Mouse (Mus musculus): Measurements from ENCODE around the gene Ofcc1.

DNA sequence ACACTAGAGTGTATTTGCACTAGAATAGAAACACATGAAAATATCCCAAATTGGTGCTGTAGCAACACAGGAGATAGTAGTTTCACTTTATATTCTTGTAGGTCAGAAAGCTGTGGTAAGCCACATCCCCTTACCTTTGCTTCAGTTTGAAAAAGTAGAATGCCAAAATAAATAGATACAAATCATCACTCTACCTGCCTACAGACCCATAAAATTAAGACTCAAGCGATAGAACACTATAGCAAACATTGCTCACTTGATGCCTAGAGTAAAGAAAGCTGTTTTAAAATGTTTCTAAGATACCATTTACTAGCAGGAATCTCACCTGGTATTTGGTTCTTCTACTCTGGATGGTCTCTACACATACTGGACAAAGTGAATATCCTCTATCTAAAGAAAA is 331.8 kb downstream of the Ofcc1 start:
- TF ChIP-seq CTCF (IDR thresholded peaks at IDR 0.05; ENCODE audit: low read depth, low read length): no peak
- no peak for TF ChIP-seq POLR2A (IDR thresholded peaks at IDR 0.05; ENCODE audit: borderline replicate concordance, low read depth, low read length)

All from bone marrow macrophage, adult 2 months (primary cell).